Mouse (Mus musculus): Measurements from ENCODE around the gene Adamts2. TPM values are rescaled to one million over a fixed set of nuclear protein-coding genes. Genes with fewer than 3 reads are reported as not detected.

Gene Adamts2
- polyA plus RNA-seq, 1 experiment, result 8.2 TPM

DNA sequence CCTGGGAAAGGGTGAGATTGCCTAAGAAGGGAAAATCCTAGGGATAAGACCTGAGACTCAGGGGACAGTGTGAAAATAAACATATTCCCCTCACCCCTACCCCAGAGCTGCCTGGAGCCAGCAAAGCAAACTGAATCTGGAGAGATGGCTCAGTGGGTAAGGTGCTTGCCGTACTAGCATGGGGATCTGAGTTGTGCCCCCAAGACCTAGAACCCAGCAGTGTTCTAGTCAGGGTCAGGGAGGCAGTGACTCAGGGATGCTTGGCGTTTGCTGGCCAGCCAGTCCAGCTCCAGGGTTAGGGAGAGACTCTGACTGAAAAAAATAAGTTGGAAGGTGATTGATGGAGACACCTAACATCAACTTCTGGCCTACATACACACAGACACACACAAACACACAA is 5.3 kb upstream of the Adamts2 start:
- DNase-seq (ENCODE audit: low read depth), result no peak
- TF ChIP-seq POLR2A (IDR thresholded peaks at IDR 0.05; ENCODE audit: borderline replicate concordance, extremely low read depth, insufficient read depth, insufficient read length, poor library complexity, severe bottlenecking) (no peak), CTCF (IDR thresholded peaks at IDR 0.05; ENCODE audit: borderline replicate concordance, extremely low read depth, insufficient read depth, insufficient read length) (no peak)

- TF ChIP-seq CTCF (IDR thresholded peaks at IDR 0.05; ENCODE audit: borderline replicate concordance, extremely low read depth, insufficient read depth, insufficient read length), result peak; percentile 8; the same call in 1 of the 2 replicates
- TF ChIP-seq POLR2A (IDR thresholded peaks at IDR 0.05; ENCODE audit: borderline replicate concordance, extremely low read depth, insufficient read depth, insufficient read length, poor library complexity, severe bottlenecking), result no peak
- no peak for DNase-seq (ENCODE audit: low read depth)
Observed at GRCm38 (mm10) chr11:50599156-50599555, 2.7 kb upstream of the Adamts2 start.

- DNase-seq (ENCODE audit: low read depth), result peak; percentile 36
- TF ChIP-seq CTCF (IDR thresholded peaks at IDR 0.05; ENCODE audit: borderline replicate concordance, extremely low read depth, insufficient read depth, insufficient read length) (no peak), POLR2A (IDR thresholded peaks at IDR 0.05; ENCODE audit: borderline replicate concordance, extremely low read depth, insufficient read depth, insufficient read length, poor library complexity, severe bottlenecking) (no peak)
Observed at GRCm38 (mm10) chr11:50602356-50603081, 635 bp downstream of the Adamts2 start.

GRCm38 (mm10) chr11:50603082-50603910 is 1.4 kb downstream of the Adamts2 start:
- DNase-seq (ENCODE audit: low read depth), result peak; percentile 49
- TF ChIP-seq CTCF (IDR thresholded peaks at IDR 0.05; ENCODE audit: borderline replicate concordance, extremely low read depth, insufficient read depth, insufficient read length) (peak; percentile 38; the same call in 1 of the 2 replicates), POLR2A (IDR thresholded peaks at IDR 0.05; ENCODE audit: borderline replicate concordance, extremely low read depth, insufficient read depth, insufficient read length, poor library complexity, severe bottlenecking) (no peak)

GRCm38 (mm10) chr11:50604371-50604770 is 2.5 kb downstream of the Adamts2 start:
- no peak for TF ChIP-seq POLR2A (IDR thresholded peaks at IDR 0.05; ENCODE audit: borderline replicate concordance, extremely low read depth, insufficient read depth, insufficient read length, poor library complexity, severe bottlenecking)
- no peak for TF ChIP-seq CTCF (IDR thresholded peaks at IDR 0.05; ENCODE audit: borderline replicate concordance, extremely low read depth, insufficient read depth, insufficient read length)
- no peak for DNase-seq (ENCODE audit: low read depth)

GRCm38 (mm10) chr11:50611181-50611580 is 9.3 kb downstream of the Adamts2 start:
- DNase-seq (ENCODE audit: low read depth), result peak; percentile 25
- TF ChIP-seq CTCF (IDR thresholded peaks at IDR 0.05; ENCODE audit: borderline replicate concordance, extremely low read depth, insufficient read depth, insufficient read length) (no peak), POLR2A (IDR thresholded peaks at IDR 0.05; ENCODE audit: borderline replicate concordance, extremely low read depth, insufficient read depth, insufficient read length, poor library complexity, severe bottlenecking) (no peak)

DNA sequence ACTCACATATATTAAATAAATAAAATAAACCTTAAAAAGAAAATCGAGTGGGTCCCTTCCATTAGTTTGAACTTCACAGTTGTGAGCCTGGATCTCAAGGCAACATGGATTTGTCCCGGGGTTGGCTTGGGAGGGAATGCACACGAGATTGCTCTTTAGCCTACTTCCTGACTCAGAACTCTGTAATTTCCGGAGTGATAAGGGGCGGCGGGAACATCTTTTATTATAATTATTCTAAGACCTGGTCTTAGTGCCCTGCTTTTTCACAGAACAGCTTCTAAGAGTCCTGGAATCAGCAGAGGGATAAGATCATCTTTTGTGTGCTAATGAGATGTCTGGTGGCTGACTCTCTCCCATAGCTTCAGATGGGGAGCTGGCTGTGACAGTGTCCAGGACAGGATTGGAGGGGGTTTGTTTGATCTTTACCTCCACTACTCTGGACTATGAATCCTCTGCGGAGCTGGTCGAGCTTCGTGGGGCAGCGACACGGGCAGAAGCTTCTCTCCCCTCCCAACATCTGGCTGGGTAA is 15.2 kb downstream of the Adamts2 start:
- TF ChIP-seq POLR2A (IDR thresholded peaks at IDR 0.05; ENCODE audit: borderline replicate concordance, extremely low read depth, insufficient read depth, insufficient read length, poor library complexity, severe bottlenecking), result no peak
- no peak for TF ChIP-seq CTCF (IDR thresholded peaks at IDR 0.05; ENCODE audit: borderline replicate concordance, extremely low read depth, insufficient read depth, insufficient read length)
- DNase-seq (ENCODE audit: low read depth), result no peak

- no peak for DNase-seq (ENCODE audit: low read depth)
- TF ChIP-seq POLR2A (IDR thresholded peaks at IDR 0.05; ENCODE audit: borderline replicate concordance, extremely low read depth, insufficient read depth, insufficient read length, poor library complexity, severe bottlenecking), result no peak
Observed at GRCm38 (mm10) chr11:50620926-50621325, 19.0 kb downstream of the Adamts2 start.

DNA sequence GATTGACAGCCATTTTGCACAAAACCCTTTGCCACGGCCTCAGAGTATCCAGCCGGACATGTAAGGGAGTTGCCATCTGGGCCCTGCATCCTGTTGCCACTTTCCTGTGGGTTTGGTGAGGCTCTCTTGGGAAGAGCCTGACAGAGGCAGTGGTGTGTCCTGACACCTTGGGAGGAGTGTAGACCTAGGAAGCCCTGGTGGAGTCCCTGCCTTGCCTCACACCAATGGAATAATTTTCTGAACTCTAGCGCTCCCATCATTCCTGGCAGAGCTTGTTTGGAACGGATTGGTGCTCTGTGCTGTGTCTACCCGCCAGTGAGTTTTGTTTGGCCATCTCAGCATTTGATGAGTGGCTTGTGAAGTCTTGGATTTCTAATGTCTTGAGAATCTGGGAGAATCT is 19.5 kb downstream of the Adamts2 start:
- DNase-seq (ENCODE audit: low read depth), result no peak
- TF ChIP-seq POLR2A (IDR thresholded peaks at IDR 0.05; ENCODE audit: borderline replicate concordance, extremely low read depth, insufficient read depth, insufficient read length, poor library complexity, severe bottlenecking) (no peak), CTCF (IDR thresholded peaks at IDR 0.05; ENCODE audit: borderline replicate concordance, extremely low read depth, insufficient read depth, insufficient read length) (no peak)

- DNase-seq (ENCODE audit: low read depth), result peak; percentile 43
Observed at GRCm38 (mm10) chr11:50622238-50622726, 20.4 kb downstream of the Adamts2 start.

GRCm38 (mm10) chr11:50623806-50624205 is 21.9 kb downstream of the Adamts2 start:
- no peak for DNase-seq (ENCODE audit: low read depth)
- TF ChIP-seq CTCF (IDR thresholded peaks at IDR 0.05; ENCODE audit: borderline replicate concordance, extremely low read depth, insufficient read depth, insufficient read length) (no peak), POLR2A (IDR thresholded peaks at IDR 0.05; ENCODE audit: borderline replicate concordance, extremely low read depth, insufficient read depth, insufficient read length, poor library complexity, severe bottlenecking) (no peak)

More at GRCm38 (mm10) chr11:50622238-50622726, 20.4 kb downstream of the Adamts2 start:
- TF ChIP-seq CTCF (IDR thresholded peaks at IDR 0.05; ENCODE audit: borderline replicate concordance, extremely low read depth, insufficient read depth, insufficient read length) (no peak), POLR2A (IDR thresholded peaks at IDR 0.05; ENCODE audit: borderline replicate concordance, extremely low read depth, insufficient read depth, insufficient read length, poor library complexity, severe bottlenecking) (no peak)

All from brain, embryonic 14.5 days (tissue).